Mouse (Mus musculus): Measurements from ENCODE around the gene Syne3. TPM values are rescaled to one million over a fixed set of nuclear protein-coding genes. Genes with fewer than 3 reads are reported as not detected.
A peak's percentile ranks its signal among the peaks of the same experiment; 100 is the strongest.

Gene Syne3
- polyA plus RNA-seq, 1 experiment from 2014 or later: 0.21 TPM

GRCm38 (mm10) chr12:104992123-104992741 lies 17.4 kb downstream of the Syne3 start:
- no peak for DNase-seq (ENCODE audit: low spot score)
- 73% methylated on average over 10 of the region's 10 CpGs for WGBS
- Histone ChIP-seq H3K27ac (no peak overlapping the region), H3K4me1 (no peaks in the 10 kb centered on the region; the same call in 1 of the 2 replicates), H3K4me3 (no peak overlapping the region), H3K36me3 (no peaks in the 10 kb centered on the region), H3K9me3 (no peaks in the 10 kb centered on the region), H3K27me3 (ENCODE audit: insufficient read depth, poor library complexity, severe bottlenecking) (peaks cover 28% of the 10 kb centered on the region)

DNA sequence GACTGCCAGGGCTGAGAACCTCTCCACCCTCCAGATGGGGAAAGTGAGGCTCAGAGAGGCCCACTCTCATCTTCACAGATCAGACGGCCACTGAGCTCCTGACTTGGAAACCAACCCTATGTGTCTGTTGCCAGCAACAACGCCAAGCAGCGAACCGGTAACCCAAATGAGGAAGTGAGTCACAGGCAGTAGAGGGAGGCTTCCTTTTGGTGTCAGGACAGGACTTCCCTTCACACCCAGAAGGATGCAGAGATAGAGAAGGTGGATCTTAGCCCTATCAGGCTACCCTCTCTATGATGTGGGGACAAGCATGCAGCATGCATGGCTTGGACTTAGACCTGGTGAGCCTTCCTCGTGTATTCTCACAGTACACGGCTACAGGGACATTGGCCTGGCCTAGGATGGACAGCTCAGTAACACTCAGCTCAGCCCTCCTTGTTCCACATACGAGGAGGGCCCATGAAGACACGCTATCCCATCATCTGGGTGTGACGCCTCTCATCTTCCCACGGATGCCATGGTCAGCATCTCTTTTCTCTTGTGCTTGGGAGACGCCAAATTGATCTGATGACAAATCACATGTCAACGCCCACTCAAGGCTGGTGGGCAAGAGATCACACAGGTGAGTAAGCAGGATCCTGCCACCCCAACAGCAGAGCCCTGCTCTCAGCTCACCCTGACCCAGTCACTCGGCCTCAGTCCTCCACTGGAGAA lies 18.7 kb downstream of the Syne3 start:
- H3K4me1 ChIP-seq: no peaks in the 10 kb centered on the region; the same call in 1 of the 2 replicates
- WGBS: 75% methylated on average over 13 of the region's 13 CpGs
- H3K4me3 ChIP-seq: no peak overlapping the region
- peaks cover 24% of the 10 kb centered on the region for H3K27me3 ChIP-seq (ENCODE audit: insufficient read depth, poor library complexity, severe bottlenecking)
- no peaks in the 10 kb centered on the region for H3K36me3 ChIP-seq
- H3K9me3 ChIP-seq: no peaks in the 10 kb centered on the region
- no peak for DNase-seq (ENCODE audit: low spot score)
- no peak overlapping the region for H3K27ac ChIP-seq

DNA sequence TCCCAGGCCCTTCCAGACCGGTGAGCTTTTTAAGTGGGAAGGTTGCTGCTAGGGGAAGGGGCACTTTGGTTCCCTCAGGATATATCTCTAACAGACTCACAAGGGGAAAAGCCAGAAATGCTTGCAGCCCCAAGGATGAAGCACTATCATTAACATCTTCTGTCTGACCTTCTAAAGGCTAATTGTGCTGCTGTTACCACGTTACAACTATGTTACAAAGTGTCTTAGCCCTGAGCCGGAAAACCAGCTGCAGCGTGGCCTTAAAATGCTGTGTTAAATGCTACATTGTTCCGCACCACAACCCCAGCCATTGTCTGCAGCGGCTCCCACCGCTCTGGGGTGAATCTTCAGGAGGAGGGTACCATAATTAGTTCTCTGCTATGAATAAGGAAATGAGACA lies 21.7 kb downstream of the Syne3 start:
- no peak overlapping the region for H3K4me3 ChIP-seq
- DNase-seq (ENCODE audit: low spot score): no peak
- 81% methylated on average over 7 of the region's 7 CpGs for WGBS
- H3K4me1 ChIP-seq: no peaks in the 10 kb centered on the region
- no peak overlapping the region for H3K27ac ChIP-seq
- no peaks in the 10 kb centered on the region for H3K36me3 ChIP-seq
- H3K27me3 ChIP-seq (ENCODE audit: insufficient read depth, poor library complexity, severe bottlenecking): peaks cover 7% of the 10 kb centered on the region
- no peaks in the 10 kb centered on the region for H3K9me3 ChIP-seq

DNA sequence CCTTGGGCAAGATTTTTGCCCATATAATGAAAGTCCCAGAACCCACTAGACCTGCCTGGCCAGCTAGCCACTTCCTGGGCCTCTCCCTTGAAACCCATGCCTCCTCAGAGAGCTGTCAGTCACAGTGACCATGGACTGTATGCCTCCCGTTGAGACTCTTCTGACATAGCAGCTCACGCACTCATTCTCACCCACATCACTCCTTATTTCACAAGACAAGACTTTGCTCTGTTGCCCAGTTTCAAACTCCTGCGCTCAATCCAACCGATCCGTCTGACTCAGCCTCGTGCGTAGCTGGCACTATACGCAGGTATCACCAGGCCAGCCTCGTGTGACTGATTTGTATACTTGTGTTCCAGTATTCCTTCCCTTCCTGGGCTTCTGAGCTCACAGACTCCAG lies 22.8 kb downstream of the Syne3 start:
- WGBS: 87% methylated on average over 9 of the region's 9 CpGs
- no peak overlapping the region for H3K4me3 ChIP-seq
- no peaks in the 10 kb centered on the region for H3K27me3 ChIP-seq (ENCODE audit: insufficient read depth, poor library complexity, severe bottlenecking)
- no peaks in the 10 kb centered on the region for H3K36me3 ChIP-seq
- H3K27ac ChIP-seq: no peak overlapping the region
- no peak for DNase-seq (ENCODE audit: low spot score)
- H3K9me3 ChIP-seq: no peaks in the 10 kb centered on the region
- no peaks in the 10 kb centered on the region for H3K4me1 ChIP-seq

DNA sequence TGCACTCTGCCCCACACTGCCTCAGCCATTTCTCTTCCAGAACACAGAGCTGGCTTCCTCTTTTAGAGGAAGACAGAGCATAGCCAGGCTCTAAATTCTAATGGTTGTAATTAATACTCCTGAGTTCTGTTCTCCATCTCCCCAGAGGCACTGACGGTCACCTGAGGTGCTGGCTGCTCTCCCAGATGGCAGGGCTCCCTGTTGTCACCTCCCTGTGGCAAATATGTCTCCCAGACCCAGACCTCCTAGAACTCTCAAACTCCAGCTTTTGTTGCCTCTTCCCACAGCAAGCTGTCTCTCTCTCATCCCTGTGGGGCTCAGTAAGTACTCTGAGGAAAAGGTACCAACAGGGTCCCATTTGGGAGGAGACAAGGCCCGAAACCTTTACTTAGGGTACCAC lies 23.6 kb downstream of the Syne3 start:
- no peak for DNase-seq (ENCODE audit: low spot score)
- H3K27ac ChIP-seq: no peak overlapping the region
- H3K36me3 ChIP-seq: no peaks in the 10 kb centered on the region
- WGBS: 85% methylated on average over 2 of the region's 2 CpGs
- H3K4me1 ChIP-seq: no peaks in the 10 kb centered on the region
- H3K27me3 ChIP-seq (ENCODE audit: insufficient read depth, poor library complexity, severe bottlenecking): no peaks in the 10 kb centered on the region
- H3K9me3 ChIP-seq: no peaks in the 10 kb centered on the region
- no peak overlapping the region for H3K4me3 ChIP-seq

DNA sequence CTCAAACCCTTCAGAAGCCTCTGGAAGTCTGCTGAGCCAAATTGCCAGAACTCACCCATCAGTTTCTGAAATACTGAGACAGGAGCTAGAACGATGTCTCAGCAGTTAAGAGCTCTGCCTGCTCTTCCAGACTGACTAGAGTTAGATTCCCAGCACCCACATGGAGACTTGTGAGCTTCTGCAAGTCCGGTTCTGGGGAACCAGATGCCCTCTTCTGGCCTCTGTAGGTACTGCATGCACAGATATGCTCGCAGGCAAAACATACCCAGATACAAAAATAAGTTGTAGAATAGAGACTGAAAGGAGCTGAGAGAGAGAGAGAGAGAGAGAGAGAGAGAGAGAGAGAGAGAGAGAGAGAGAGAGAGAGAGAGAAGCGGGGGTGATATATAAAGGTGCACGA lies 24.5 kb downstream of the Syne3 start:
- no peaks in the 10 kb centered on the region for H3K4me1 ChIP-seq
- no peak overlapping the region for H3K4me3 ChIP-seq
- WGBS: 68% methylated on average over 5 of the region's 5 CpGs
- no peak for DNase-seq (ENCODE audit: low spot score)
- H3K36me3 ChIP-seq: no peaks in the 10 kb centered on the region
- H3K9me3 ChIP-seq: no peaks in the 10 kb centered on the region
- no peak overlapping the region for H3K27ac ChIP-seq
- H3K27me3 ChIP-seq (ENCODE audit: insufficient read depth, poor library complexity, severe bottlenecking): no peaks in the 10 kb centered on the region

- H3K4me1 ChIP-seq: peaks cover 6% of the 10 kb centered on the region
- H3K4me3 ChIP-seq: no peak overlapping the region
- no peak for DNase-seq (ENCODE audit: low spot score)
- H3K27me3 ChIP-seq (ENCODE audit: insufficient read depth, poor library complexity, severe bottlenecking): no peaks in the 10 kb centered on the region
- no peaks in the 10 kb centered on the region for H3K36me3 ChIP-seq
- 61% methylated on average over 7 of the region's 7 CpGs for WGBS
- no peaks in the 10 kb centered on the region for H3K9me3 ChIP-seq
- H3K27ac ChIP-seq: no peak overlapping the region
Observed at GRCm38 (mm10) chr12:104983476-104983875, 26.1 kb downstream of the Syne3 start.

DNA sequence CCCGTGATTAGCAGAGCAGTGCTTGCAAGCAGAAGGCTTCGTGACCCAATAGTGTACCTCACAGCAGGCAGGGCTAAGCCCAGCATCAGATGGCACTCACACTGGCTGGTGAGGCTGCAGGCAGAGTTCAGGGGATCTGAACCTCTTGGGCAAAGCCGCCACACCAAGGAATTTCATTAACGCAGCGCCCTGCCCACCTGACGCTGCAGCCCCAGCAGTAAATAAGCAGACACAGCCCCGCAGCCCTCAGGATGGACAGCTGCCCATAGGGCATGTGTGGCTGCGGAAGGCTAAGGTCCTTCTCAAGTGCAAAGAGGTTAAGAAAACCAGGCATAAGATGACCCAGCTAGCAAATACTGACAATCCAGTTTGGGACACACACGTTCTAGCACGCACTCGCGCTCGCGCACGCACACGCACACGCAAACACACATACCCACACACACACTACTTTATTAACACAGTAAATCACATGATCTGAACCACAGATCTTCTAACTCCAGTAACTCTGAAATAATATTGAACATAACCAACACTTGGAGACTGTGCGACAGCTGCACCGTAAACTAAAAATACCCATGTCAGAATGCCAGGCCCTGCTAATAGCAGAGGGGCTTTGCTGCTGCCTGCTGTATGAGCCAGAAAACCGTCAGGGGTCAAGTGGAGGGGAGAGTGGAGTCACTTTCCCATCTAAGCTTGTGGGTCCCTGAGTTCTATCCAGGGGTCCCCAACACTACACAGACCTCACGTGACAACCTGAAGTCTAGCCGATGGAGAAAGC lies 30.5 kb downstream of the Syne3 start:
- H3K27ac ChIP-seq: no peak overlapping the region
- H3K4me1 ChIP-seq: peaks cover 9% of the 10 kb centered on the region
- no peak for DNase-seq (ENCODE audit: low spot score)
- H3K36me3 ChIP-seq: no peaks in the 10 kb centered on the region
- 0 out of 2 replicates have a peak, but pooled peaks cover 4% of the 10 kb centered on the region for H3K9me3 ChIP-seq
- H3K27me3 ChIP-seq (ENCODE audit: insufficient read depth, poor library complexity, severe bottlenecking): no peaks in the 10 kb centered on the region
- 0 out of 2 replicates have a peak overlapping the region, but pooled peaks have one; percentile 7 for H3K4me3 ChIP-seq
- WGBS: 62% methylated on average over 22 of the region's 22 CpGs

GRCm38 (mm10) chr12:104978420-104978819 lies 31.2 kb downstream of the Syne3 start:
- DNase-seq (ENCODE audit: low spot score): no peak
- H3K27me3 ChIP-seq (ENCODE audit: insufficient read depth, poor library complexity, severe bottlenecking): no peaks in the 10 kb centered on the region
- H3K4me3 ChIP-seq: no peak overlapping the region
- no peaks in the 10 kb centered on the region for H3K36me3 ChIP-seq
- 0 out of 2 replicates have a peak, but pooled peaks cover 4% of the 10 kb centered on the region for H3K9me3 ChIP-seq
- WGBS: 29% methylated on average over 9 of the region's 9 CpGs
- no peak overlapping the region for H3K27ac ChIP-seq
- H3K4me1 ChIP-seq: peaks cover 9% of the 10 kb centered on the region

DNA sequence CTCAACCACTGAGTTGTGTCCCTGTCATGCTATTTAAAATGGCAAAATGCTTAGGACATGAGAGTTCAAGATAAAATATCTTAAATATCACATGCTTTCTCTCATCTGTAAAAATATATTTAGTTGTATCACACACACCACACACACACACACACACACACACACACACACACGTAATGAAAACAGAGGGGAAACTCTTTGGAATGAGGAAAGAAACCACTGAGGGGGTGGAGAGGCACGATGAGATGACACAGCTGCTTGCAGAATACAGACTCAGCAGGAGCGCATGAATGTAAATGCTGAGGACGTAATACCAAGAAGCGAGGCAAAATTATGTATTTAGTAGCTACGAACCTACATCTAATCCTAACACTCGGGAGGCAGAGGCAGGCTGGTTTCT lies 32.7 kb downstream of the Syne3 start:
- H3K36me3 ChIP-seq: no peaks in the 10 kb centered on the region
- H3K27ac ChIP-seq: no peak overlapping the region
- H3K9me3 ChIP-seq: 0 out of 2 replicates have a peak, but pooled peaks cover 4% of the 10 kb centered on the region
- peaks cover 9% of the 10 kb centered on the region for H3K4me1 ChIP-seq
- no peaks in the 10 kb centered on the region for H3K27me3 ChIP-seq (ENCODE audit: insufficient read depth, poor library complexity, severe bottlenecking)
- 90% methylated on average over 7 of the region's 7 CpGs for WGBS
- H3K4me3 ChIP-seq: no peak overlapping the region
- no peak for DNase-seq (ENCODE audit: low spot score)

- no peak overlapping the region for H3K27ac ChIP-seq
- H3K4me1 ChIP-seq: peaks cover 9% of the 10 kb centered on the region
- H3K36me3 ChIP-seq: no peaks in the 10 kb centered on the region
- 0 out of 2 replicates have a peak, but pooled peaks cover 4% of the 10 kb centered on the region for H3K9me3 ChIP-seq
- DNase-seq (ENCODE audit: low spot score): no peak
- 65% methylated on average over 8 of the region's 8 CpGs for WGBS
- no peak overlapping the region for H3K4me3 ChIP-seq
- H3K27me3 ChIP-seq (ENCODE audit: insufficient read depth, poor library complexity, severe bottlenecking): no peaks in the 10 kb centered on the region
Observed at GRCm38 (mm10) chr12:104976331-104976817, 33.2 kb downstream of the Syne3 start.

- Histone ChIP-seq H3K36me3 (no peaks in the 10 kb centered on the region), H3K27me3 (ENCODE audit: insufficient read depth, poor library complexity, severe bottlenecking) (no peaks in the 10 kb centered on the region; the same call in 1 of the 2 replicates), H3K4me1 (0 out of 2 replicates have a peak, but pooled peaks cover 5% of the 10 kb centered on the region), H3K9me3 (0 out of 2 replicates have a peak, but pooled peaks cover 4% of the 10 kb centered on the region), H3K4me3 (no peak overlapping the region), H3K27ac (no peak overlapping the region)
- DNase-seq (ENCODE audit: low spot score): no peak
- 69% methylated on average over 6 of the region's 6 CpGs for WGBS
Observed at GRCm38 (mm10) chr12:104972860-104973259, 36.7 kb downstream of the Syne3 start.

DNA sequence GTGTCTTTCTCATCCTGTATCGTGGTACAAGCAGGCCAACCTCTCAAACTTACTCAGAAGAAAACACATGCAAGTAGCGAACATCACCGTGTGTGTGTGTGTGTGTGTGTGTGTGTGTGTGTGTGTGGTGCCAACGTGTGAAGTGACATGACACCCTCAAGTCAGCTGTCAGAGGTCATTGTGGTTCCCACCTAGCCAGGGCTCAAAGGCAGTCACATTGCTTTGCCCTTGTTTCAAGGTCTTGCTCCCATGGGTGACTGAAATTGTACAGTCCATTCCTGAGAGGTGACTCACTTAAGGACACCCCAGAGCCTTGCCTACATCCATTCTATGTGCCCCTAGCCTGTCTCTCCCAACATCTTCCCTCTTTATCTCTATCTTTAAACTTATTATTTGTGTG lies 40.0 kb downstream of the Syne3 start:
- WGBS: 71% methylated on average over 4 of the region's 4 CpGs
- peaks cover 7% of the 10 kb centered on the region; the same call in 1 of the 2 replicates for H3K27me3 ChIP-seq (ENCODE audit: insufficient read depth, poor library complexity, severe bottlenecking)
- no peaks in the 10 kb centered on the region for H3K36me3 ChIP-seq
- H3K4me1 ChIP-seq: peaks cover 8% of the 10 kb centered on the region; the same call in 1 of the 2 replicates
- no peak overlapping the region for H3K4me3 ChIP-seq
- no peaks in the 10 kb centered on the region for H3K9me3 ChIP-seq
- H3K27ac ChIP-seq: no peak overlapping the region
- no peak for DNase-seq (ENCODE audit: low spot score)
